Mouse (Mus musculus) liver, embryonic 11.5 days (tissue): ENCODE results near the gene Lpcat3. TPM values are rescaled to one million over a fixed set of nuclear protein-coding genes. Genes with fewer than 3 reads are reported as not detected.
"Not testable (repeated sequence)": the region's sequence is repeated elsewhere in the genome, so short reads cannot be mapped to it uniquely, and the experiment has no call there.

Experiments
- ATAC-seq: fragments of 200-750 bp; cut with Nextera tagmentation; replicated peaks from 2 replicates; pipeline ENCODE4 v1.8.0; 2017; ENCODE audit warnings: moderate number of reproducible peaks, mild to moderate bottlenecking, moderate TSS enrichment, moderate library complexity; ENCODE audit not compliant: low FRiP score
- DNase-seq: peaks from one replicate; pipeline ENCODE4 v3.0.0-alpha.2; 2017; ENCODE audit warnings: low spot score
- H3K27ac ChIP-seq: fragments of 300-500 bp; sonication (generic); 2 replicates; pipeline ENCODE4 v1.5.1; 2014; ENCODE audit warnings: mild to moderate bottlenecking, low read depth, low read length, control low read depth
- H3K27me3 ChIP-seq: fragments of 300-500 bp; sonication (generic); replicated peaks from 2 replicates; pipeline ENCODE4 v1.6.1; 2014; ENCODE audit warnings: low read length, mixed read lengths; ENCODE audit not compliant: control insufficient read depth, insufficient read depth
- H3K36me3 ChIP-seq: fragments of 300-500 bp; sonication (generic); 2 replicates; pipeline ENCODE4 v1.6.1; 2014; ENCODE audit warnings: mild to moderate bottlenecking, low read length, moderate library complexity, mixed read lengths; ENCODE audit not compliant: control insufficient read depth, insufficient read depth
- H3K4me1 ChIP-seq: fragments of 300-500 bp; sonication (generic); replicated peaks from 2 replicates; pipeline ENCODE4 v1.6.1; 2014; ENCODE audit warnings: low read length, mixed read lengths; ENCODE audit not compliant: control insufficient read depth, insufficient read depth
- H3K4me2 ChIP-seq: fragments of 300-500 bp; sonication (generic); 2 replicates; pipeline ENCODE4 v1.6.1; 2014; ENCODE audit warnings: mild to moderate bottlenecking, control low read depth, moderate library complexity
- H3K4me3 ChIP-seq: fragments of 300-500 bp; sonication (generic); 2 replicates; pipeline ENCODE4 v1.5.1; 2014; ENCODE audit warnings: low read depth, low read length, control low read depth
- H3K9ac ChIP-seq: fragments of 300-500 bp; sonication (generic); 2 replicates; pipeline ENCODE4 v1.6.1; 2014; ENCODE audit warnings: low read depth, low read length, control low read depth
- H3K9me3 ChIP-seq: fragments of 300-500 bp; sonication (generic); 2 replicates; pipeline ENCODE4 v1.6.1; 2016; ENCODE audit warnings: low read length, inconsistent platforms, mixed read lengths; ENCODE audit not compliant: control insufficient read depth
- WGBS: fragments of 180-500 bp; shearing (Covaris S2); extraction: QIAGEN DNeasy Blood & Tissue Kit; methylation state at CpG from one replicate; pipeline ENCODE4 v1.1.7; 2014; 5-methylcytosine and 5-hydroxymethylcytosine counted together
- polyA plus RNA-seq: library from polyadenylated mRNA; unstranded; fragments of >200 nt; fragmentation: Nextera tagmentation; extraction: Ambion mirVana; gene quantifications from 2 replicates; pipeline ENCODE4 v1.2.1, GENCODE M21; 2014

Lpcat3 gene
- polyA plus RNA-seq, 1 experiment from 2014 or later = 84.2 TPM

DNA sequence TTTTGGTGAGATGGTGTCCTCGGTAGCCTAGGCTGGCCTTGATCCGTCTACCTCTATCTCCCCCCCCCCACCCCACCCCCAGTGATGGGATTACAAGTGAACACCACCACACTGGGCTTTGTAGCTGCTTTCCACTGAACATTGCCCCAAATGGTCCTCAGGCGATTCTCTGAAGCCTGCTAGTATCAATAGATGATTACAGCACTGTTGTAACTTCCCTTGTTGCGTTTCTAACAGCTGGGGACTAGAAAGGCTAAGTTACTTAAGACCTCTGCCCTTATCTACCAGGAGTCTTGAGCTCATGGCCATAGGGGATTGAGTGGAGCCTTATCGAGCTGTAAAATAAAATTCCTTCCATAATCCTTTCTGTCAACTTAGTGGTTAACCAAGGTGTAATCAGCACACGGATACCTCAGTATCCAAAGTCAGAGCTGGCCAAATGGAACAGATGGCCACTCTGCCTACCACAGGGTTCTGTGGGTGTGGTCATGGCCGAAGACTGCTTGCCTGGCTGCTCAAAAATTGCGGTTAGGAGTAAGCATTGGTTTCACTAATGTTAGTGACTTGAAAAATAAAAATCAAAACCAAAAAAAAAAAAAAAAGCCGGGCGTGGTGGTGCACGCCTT lies 6.5 kb downstream of the Lpcat3 start:
- H3K9ac ChIP-seq = no peak overlapping the region
- no peak overlapping the region for H3K4me2 ChIP-seq
- no peaks in the 10 kb centered on the region for H3K36me3 ChIP-seq
- DNase-seq (no peak), ATAC-seq (no peak)
- H3K27me3 ChIP-seq = no peaks in the 10 kb centered on the region
- peaks cover 15% of the 10 kb centered on the region for H3K4me1 ChIP-seq
- no peak overlapping the region for H3K27ac ChIP-seq
- H3K4me3 ChIP-seq = no peak overlapping the region
- 76% methylated on average over 9 of the region's 11 CpGs for WGBS
- no peaks in the 10 kb centered on the region for H3K9me3 ChIP-seq

DNA sequence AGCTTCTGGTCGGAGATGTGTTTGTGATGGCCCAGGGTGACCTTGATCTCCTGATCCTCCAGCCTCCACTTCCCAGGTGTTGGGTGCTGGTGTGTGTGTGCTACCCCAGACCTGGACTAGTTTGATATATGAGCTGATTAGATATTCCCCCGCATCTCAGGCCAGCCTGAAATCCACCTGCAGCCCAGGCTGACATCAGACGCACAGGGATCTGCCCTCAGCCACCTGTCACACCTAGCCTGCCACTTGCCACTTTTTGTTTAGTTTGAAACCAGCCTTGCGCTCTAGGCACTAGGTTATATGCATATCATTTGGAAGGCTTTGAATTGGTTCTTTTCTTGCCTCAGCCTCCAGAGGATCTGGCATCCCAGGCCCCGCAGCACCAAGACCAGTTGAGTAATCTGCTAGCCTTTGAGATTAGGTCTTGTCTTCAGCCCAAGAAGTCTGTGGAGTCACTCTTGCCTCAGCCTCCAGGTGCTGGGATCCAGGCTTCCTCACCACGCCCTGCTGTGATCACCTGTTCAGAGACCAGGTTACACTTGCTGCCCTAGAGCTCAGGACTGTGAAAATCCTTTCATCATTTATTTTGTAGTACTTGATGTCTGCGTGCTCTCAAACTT lies 7.6 kb downstream of the Lpcat3 start:
- no peak overlapping the region for H3K4me3 ChIP-seq
- no peaks in the 10 kb centered on the region for H3K9me3 ChIP-seq
- no peak for DNase-seq
- no peaks in the 10 kb centered on the region for H3K27me3 ChIP-seq
- H3K9ac ChIP-seq = no peak overlapping the region
- peaks cover 12% of the 10 kb centered on the region for H3K4me1 ChIP-seq
- H3K36me3 ChIP-seq = peaks cover 3% of the 10 kb centered on the region; the same call in 1 of the 2 replicates
- no peak for ATAC-seq
- no peak overlapping the region for H3K4me2 ChIP-seq
- 87% methylated on average over 7 of the region's 7 CpGs for WGBS
- no peak overlapping the region for H3K27ac ChIP-seq

DNA sequence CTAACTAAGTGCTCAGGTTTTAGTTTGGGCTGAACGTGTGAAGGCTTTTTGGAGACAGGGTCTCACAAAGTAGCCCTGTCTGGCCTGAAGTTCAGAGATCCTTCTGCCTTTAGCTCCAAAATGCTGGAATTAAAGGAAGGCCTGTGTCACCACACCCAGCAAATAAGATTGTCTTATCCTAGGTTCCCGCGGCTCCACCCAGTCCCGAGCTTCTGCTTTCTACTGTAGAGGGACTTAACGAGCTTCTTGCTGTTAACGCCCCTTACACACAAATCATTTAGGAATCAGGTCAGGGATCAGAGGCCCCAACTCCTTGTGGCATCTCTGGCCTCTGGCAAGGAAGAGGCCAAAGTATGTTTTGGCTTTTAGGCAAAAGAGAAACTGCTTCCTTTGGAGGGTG lies 9.3 kb downstream of the Lpcat3 start:
- Histone ChIP-seq H3K36me3 (peaks cover 3% of the 10 kb centered on the region; the same call in 1 of the 2 replicates), H3K9ac (no peak overlapping the region), H3K4me1 (peaks cover 14% of the 10 kb centered on the region), H3K27me3 (no peaks in the 10 kb centered on the region), H3K9me3 (no peaks in the 10 kb centered on the region), H3K27ac (no peak overlapping the region), H3K4me3 (no peak overlapping the region), H3K4me2 (no peak overlapping the region)
- 54% methylated on average over 6 of the region's 6 CpGs for WGBS
- ATAC-seq = no peak
- DNase-seq = no peak

DNA sequence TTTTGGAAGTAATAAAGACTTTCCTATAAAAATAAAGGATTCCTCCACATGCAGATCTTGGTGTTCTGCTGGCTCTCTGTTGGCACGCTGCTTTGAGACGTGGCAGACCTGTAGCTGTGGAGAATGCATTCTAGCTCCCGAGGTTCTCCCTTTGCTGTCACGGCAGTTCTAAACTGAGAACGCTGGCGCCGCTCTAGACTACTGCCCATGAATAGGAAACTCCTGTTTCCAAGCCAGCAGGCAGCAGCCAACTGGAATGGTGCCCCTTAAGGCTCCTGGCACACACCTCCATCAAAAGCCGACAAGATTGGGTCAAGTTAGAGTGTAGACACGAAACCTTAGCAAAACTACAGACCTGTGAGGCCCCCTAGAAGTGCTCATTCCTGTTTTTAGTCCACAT lies 10.8 kb downstream of the Lpcat3 start:
- Histone ChIP-seq H3K4me1 (peaks cover 14% of the 10 kb centered on the region), H3K9me3 (no peaks in the 10 kb centered on the region), H3K4me2 (no peak overlapping the region), H3K9ac (no peak overlapping the region), H3K27me3 (no peaks in the 10 kb centered on the region), H3K36me3 (peaks cover 3% of the 10 kb centered on the region; the same call in 1 of the 2 replicates), H3K27ac (no peak overlapping the region), H3K4me3 (no peak overlapping the region)
- ATAC-seq = no peak
- WGBS = 92% methylated on average over 9 of the region's 9 CpGs
- DNase-seq = no peak

DNA sequence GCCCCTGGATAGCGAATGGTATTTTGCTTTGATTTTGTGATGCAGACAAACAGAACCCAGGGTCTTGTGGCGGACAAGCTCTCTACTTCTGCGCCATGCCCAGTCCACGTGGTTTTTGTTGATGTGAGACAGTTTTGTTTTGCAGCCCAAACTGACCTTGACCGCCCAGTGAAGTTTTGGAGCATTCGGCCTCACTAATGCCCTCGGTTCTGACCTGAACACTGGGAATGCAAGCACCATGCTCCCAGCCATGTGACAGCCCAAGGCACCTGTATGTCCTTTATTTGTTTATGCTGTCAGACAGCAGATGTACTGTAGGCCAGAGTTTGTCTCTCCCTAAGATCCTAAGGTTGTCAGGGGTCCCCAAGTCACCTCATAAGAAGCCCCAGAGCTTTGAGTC lies 11.8 kb downstream of the Lpcat3 start:
- ATAC-seq = no peak

DNA sequence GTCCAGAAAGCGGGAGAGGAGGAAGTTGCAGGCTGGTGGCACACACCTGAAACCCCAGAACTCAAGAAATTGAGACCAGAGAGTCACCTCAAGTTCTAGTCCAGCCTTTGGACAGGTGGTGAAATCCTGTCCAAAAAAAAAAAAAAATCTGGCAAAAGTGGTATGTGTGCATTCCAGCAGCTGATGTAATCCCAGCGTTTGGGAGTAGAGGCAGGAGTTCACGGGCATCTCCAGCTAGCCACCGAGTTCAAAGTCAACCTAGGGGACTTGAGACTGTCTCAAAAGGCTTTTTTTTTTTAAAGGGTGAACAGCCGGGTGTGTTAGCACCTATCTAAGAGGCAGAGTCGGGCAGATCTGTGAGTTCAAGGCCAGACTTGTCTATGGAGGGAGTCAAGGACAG lies 13.3 kb downstream of the Lpcat3 start:
- no peak overlapping the region for H3K4me3 ChIP-seq
- H3K27ac ChIP-seq = no peak overlapping the region
- no peaks in the 10 kb centered on the region for H3K27me3 ChIP-seq
- H3K4me2 ChIP-seq = no peak overlapping the region
- DNase-seq (no peak), ATAC-seq (no peak)
- H3K4me1 ChIP-seq = peaks cover 14% of the 10 kb centered on the region
- H3K36me3 ChIP-seq = peaks cover 3% of the 10 kb centered on the region; the same call in 1 of the 2 replicates
- WGBS = 77% methylated on average over 6 of the region's 6 CpGs
- no peak overlapping the region for H3K9ac ChIP-seq
- H3K9me3 ChIP-seq = no peaks in the 10 kb centered on the region

More for the DNA sequence above, 11.8 kb downstream of the Lpcat3 start:
- Histone ChIP-seq H3K4me3 (no peak overlapping the region), H3K9ac (no peak overlapping the region), H3K9me3 (no peaks in the 10 kb centered on the region), H3K27me3 (no peaks in the 10 kb centered on the region), H3K27ac (no peak overlapping the region), H3K4me1 (peaks cover 14% of the 10 kb centered on the region), H3K36me3 (peaks cover 3% of the 10 kb centered on the region; the same call in 1 of the 2 replicates), H3K4me2 (no peak overlapping the region)
- WGBS = 92% methylated on average over 7 of the region's 7 CpGs
- no peak for DNase-seq

DNA sequence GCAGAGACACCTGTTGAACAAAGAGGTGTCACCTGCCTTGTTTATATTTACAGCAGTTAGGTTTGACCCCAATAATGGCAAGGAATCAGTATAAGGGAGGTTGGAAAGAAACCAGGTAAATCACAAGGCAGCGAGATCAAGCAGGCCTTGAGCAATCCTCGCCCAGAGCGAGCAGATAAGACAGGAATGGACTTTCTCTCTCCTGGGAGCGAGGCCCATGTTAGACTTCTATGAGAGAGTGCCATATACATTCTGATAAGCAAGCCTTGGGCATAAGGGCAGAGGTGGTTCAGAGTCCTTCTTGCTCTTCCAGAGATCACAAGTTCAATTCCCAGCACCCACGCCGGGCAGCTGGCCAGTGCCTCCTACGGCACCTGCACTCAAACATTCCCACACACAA lies 15.9 kb downstream of the Lpcat3 start:
- Histone ChIP-seq H3K4me3 (no peak overlapping the region), H3K4me2 (no peak overlapping the region), H3K27me3 (no peaks in the 10 kb centered on the region), H3K9ac (no peak overlapping the region), H3K4me1 (peaks cover 20% of the 10 kb centered on the region), H3K36me3 (peaks cover 3% of the 10 kb centered on the region; the same call in 1 of the 2 replicates), H3K27ac (no peak overlapping the region), H3K9me3 (no peaks in the 10 kb centered on the region)
- 85% methylated on average over 7 of the region's 7 CpGs for WGBS
- ATAC-seq (no peak), DNase-seq (no peak)

DNA sequence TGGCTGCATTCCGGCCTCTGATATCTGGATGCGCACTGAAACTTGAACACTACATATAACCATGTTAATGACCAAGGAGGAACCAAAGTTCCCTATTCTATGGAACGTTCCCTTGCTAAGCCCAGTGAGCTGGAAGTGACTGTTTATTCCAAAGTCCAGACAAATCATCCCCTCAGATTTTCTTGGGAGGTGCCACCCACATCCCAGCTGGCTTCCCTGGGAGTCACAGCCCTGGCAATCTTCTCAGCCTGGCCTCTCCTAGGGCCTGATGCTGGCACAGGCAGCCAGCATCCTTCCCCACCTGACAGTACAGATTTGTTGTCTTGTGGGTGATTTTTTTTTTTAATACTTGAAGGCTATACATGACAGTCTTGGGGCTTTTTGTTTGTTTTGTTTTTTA lies 16.7 kb downstream of the Lpcat3 start:
- no peak overlapping the region for H3K27ac ChIP-seq
- WGBS = 92% methylated on average over 3 of the region's 3 CpGs
- ATAC-seq (no peak), DNase-seq (no peak)
- H3K4me2 ChIP-seq = no peak overlapping the region
- H3K4me1 ChIP-seq = peaks cover 26% of the 10 kb centered on the region
- H3K4me3 ChIP-seq = no peak overlapping the region
- peaks cover 3% of the 10 kb centered on the region; the same call in 1 of the 2 replicates for H3K36me3 ChIP-seq
- H3K9ac ChIP-seq = no peak overlapping the region
- no peaks in the 10 kb centered on the region for H3K9me3 ChIP-seq
- H3K27me3 ChIP-seq = no peaks in the 10 kb centered on the region

DNA sequence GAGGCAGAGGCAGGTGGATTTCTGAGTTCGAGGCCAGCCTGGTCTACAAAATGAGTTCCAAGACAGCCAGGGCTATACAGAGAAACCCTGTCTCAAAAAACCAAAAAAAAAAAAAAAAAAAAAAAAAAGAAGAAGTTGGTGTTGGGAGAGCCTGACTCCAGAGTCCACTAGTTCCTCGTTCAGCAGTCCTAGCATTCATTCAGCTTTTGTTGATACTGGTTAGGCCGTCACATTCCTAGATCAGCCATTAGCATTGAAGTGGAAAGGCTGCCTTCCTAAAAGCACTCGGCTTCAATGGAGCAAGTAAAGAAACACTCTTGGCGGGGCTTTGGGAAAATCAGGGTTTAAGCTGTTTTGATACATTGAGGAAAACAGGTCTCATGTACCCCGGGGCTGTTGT lies 19.5 kb downstream of the Lpcat3 start:
- not testable (repeated sequence) for H3K27me3 ChIP-seq, DNase-seq, H3K36me3 ChIP-seq, ATAC-seq, H3K9me3 ChIP-seq, H3K4me2 ChIP-seq, H3K4me3 ChIP-seq, H3K9ac ChIP-seq, H3K27ac ChIP-seq
- 62% methylated on average over 6 of the region's 6 CpGs for WGBS
- H3K4me1 ChIP-seq = peaks cover 47% of the 10 kb centered on the region
